Mouse (Mus musculus): ENCODE data around the gene Rgmb.

DNA sequence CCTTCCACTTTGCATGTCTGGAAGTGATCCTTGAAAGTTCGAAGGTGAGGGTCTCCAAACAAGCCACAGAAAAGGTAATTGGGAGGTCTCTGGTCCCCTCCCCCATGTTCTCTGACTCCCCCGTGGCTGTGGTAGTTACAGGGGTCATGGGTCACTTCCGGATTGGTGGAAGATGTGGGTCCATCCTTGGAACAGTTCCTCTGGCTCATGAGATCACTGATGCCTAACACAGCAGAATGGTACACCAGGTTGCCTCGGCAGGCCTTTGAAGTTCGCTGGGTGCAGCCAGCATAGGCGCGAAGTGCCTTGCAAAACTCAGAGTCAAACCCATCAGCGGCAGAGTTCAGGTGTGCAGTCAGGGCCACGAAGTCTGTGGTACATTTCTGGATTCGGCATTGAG is 10.1 kb downstream of the Rgmb start:
- TF ChIP-seq CTCF (IDR thresholded peaks at IDR 0.05; ENCODE audit: low read depth) (no peak), EP300 (IDR thresholded peaks at IDR 0.05; ENCODE audit: low read depth) (no peak)

Measured in heart, postnatal 0 days (tissue).